Mouse (Mus musculus): ENCODE data around the gene Atg16l2. TPM values are rescaled to one million over a fixed set of nuclear protein-coding genes. Genes with fewer than 3 reads are reported as not detected.

The Atg16l2 gene
- polyA plus RNA-seq, 1 experiment from 2014 or later = 13.7 TPM

GRCm38 (mm10) chr7:101284504-101284903 is 17.5 kb downstream of the Atg16l2 start:
- Histone ChIP-seq H3K9ac (ENCODE audit: low read depth, low read length) (no peak overlapping the region), H3K4me3 (ENCODE audit: low read depth, low read length) (no peak overlapping the region), H3K36me3 (ENCODE audit: control insufficient read depth, insufficient read depth, low read length) (peaks cover 2% of the 10 kb centered on the region; the same call in 1 of the 2 replicates), H3K9me3 (replicated peaks; ENCODE audit: control insufficient read depth, low read length) (no peaks in the 10 kb centered on the region), H3K4me2 (no peak overlapping the region), H3K27ac (ENCODE audit: low read depth, low read length) (no peak overlapping the region), H3K27me3 (ENCODE audit: control insufficient read depth, insufficient read depth, low read length) (no peaks in the 10 kb centered on the region), H3K4me1 (ENCODE audit: control insufficient read depth, insufficient read depth, low read length) (no peaks in the 10 kb centered on the region)
- no peak for ATAC-seq (replicated peaks; ENCODE audit: insufficient number of reproducible peaks, low FRiP score, low TSS enrichment)
- WGBS (ENCODE audit: insufficient replicate concordance) = 81% methylated on average over 1 of the region's 1 CpGs

- Histone ChIP-seq H3K36me3 (ENCODE audit: control insufficient read depth, insufficient read depth, low read length) (peaks cover 5% of the 10 kb centered on the region), H3K9me3 (replicated peaks; ENCODE audit: control insufficient read depth, low read length) (no peaks in the 10 kb centered on the region), H3K4me2 (no peak overlapping the region), H3K9ac (ENCODE audit: low read depth, low read length) (no peak overlapping the region), H3K4me3 (ENCODE audit: low read depth, low read length) (no peak overlapping the region), H3K4me1 (ENCODE audit: control insufficient read depth, insufficient read depth, low read length) (no peaks in the 10 kb centered on the region), H3K27me3 (ENCODE audit: control insufficient read depth, insufficient read depth, low read length) (no peaks in the 10 kb centered on the region), H3K27ac (ENCODE audit: low read depth, low read length) (no peak overlapping the region)
- 83% methylated on average over 3 of the region's 3 CpGs for WGBS (ENCODE audit: insufficient replicate concordance)
- no peak for ATAC-seq (replicated peaks; ENCODE audit: insufficient number of reproducible peaks, low FRiP score, low TSS enrichment)
Measured at GRCm38 (mm10) chr7:101282721-101283120, 19.3 kb downstream of the Atg16l2 start.

- H3K4me1 ChIP-seq (ENCODE audit: control insufficient read depth, insufficient read depth, low read length) = no peaks in the 10 kb centered on the region
- H3K4me3 ChIP-seq (ENCODE audit: low read depth, low read length) = no peak overlapping the region
- 74% methylated on average over 8 of the region's 8 CpGs for WGBS (ENCODE audit: insufficient replicate concordance)
- peaks cover 9% of the 10 kb centered on the region for H3K36me3 ChIP-seq (ENCODE audit: control insufficient read depth, insufficient read depth, low read length)
- no peak overlapping the region for H3K27ac ChIP-seq (ENCODE audit: low read depth, low read length)
- no peaks in the 10 kb centered on the region for H3K9me3 ChIP-seq (replicated peaks; ENCODE audit: control insufficient read depth, low read length)
- no peak overlapping the region for H3K9ac ChIP-seq (ENCODE audit: low read depth, low read length)
- no peaks in the 10 kb centered on the region for H3K27me3 ChIP-seq (ENCODE audit: control insufficient read depth, insufficient read depth, low read length)
- ATAC-seq (replicated peaks; ENCODE audit: insufficient number of reproducible peaks, low FRiP score, low TSS enrichment) = 0 out of 2 replicates have a peak, but pooled peaks have one; percentile 42
- H3K4me2 ChIP-seq = no peak overlapping the region
Measured at GRCm38 (mm10) chr7:101272466-101273160, 29.4 kb downstream of the Atg16l2 start.

GRCm38 (mm10) chr7:101271602-101272001 is 30.4 kb downstream of the Atg16l2 start:
- WGBS (ENCODE audit: insufficient replicate concordance) = 67% methylated on average over 1 of the region's 1 CpGs
- no peaks in the 10 kb centered on the region for H3K27me3 ChIP-seq (ENCODE audit: control insufficient read depth, insufficient read depth, low read length)
- ATAC-seq (replicated peaks; ENCODE audit: insufficient number of reproducible peaks, low FRiP score, low TSS enrichment) = no peak

GRCm38 (mm10) chr7:101267457-101268259 is 34.4 kb downstream of the Atg16l2 start:
- Histone ChIP-seq H3K9me3 (replicated peaks; ENCODE audit: control insufficient read depth, low read length) (no peaks in the 10 kb centered on the region), H3K27me3 (ENCODE audit: control insufficient read depth, insufficient read depth, low read length) (no peaks in the 10 kb centered on the region), H3K4me3 (ENCODE audit: low read depth, low read length) (no peak overlapping the region), H3K4me2 (no peak overlapping the region), H3K27ac (ENCODE audit: low read depth, low read length) (peak overlapping the region; percentile 38), H3K9ac (ENCODE audit: low read depth, low read length) (no peak overlapping the region), H3K36me3 (ENCODE audit: control insufficient read depth, insufficient read depth, low read length) (peaks cover 3% of the 10 kb centered on the region; the same call in 1 of the 2 replicates), H3K4me1 (ENCODE audit: control insufficient read depth, insufficient read depth, low read length) (no peaks in the 10 kb centered on the region)
- no peak for ATAC-seq (replicated peaks; ENCODE audit: insufficient number of reproducible peaks, low FRiP score, low TSS enrichment)
- 44% methylated on average over 3 of the region's 3 CpGs for WGBS (ENCODE audit: insufficient replicate concordance)

More at GRCm38 (mm10) chr7:101271602-101272001, 30.4 kb downstream of the Atg16l2 start:
- no peak overlapping the region for H3K27ac ChIP-seq (ENCODE audit: low read depth, low read length)
- H3K4me1 ChIP-seq (ENCODE audit: control insufficient read depth, insufficient read depth, low read length) = no peaks in the 10 kb centered on the region
- H3K9me3 ChIP-seq (replicated peaks; ENCODE audit: control insufficient read depth, low read length) = no peaks in the 10 kb centered on the region
- H3K4me2 ChIP-seq = no peak overlapping the region
- H3K36me3 ChIP-seq (ENCODE audit: control insufficient read depth, insufficient read depth, low read length) = peaks cover 6% of the 10 kb centered on the region
- H3K9ac ChIP-seq (ENCODE audit: low read depth, low read length) = no peak overlapping the region
- H3K4me3 ChIP-seq (ENCODE audit: low read depth, low read length) = no peak overlapping the region

GRCm38 (mm10) chr7:101263511-101263910 is 38.5 kb downstream of the Atg16l2 start:
- Histone ChIP-seq H3K27ac (ENCODE audit: low read depth, low read length) (no peak overlapping the region), H3K4me2 (no peak overlapping the region)
- no peak for ATAC-seq (replicated peaks; ENCODE audit: insufficient number of reproducible peaks, low FRiP score, low TSS enrichment)

GRCm38 (mm10) chr7:101261941-101262546 is 40.0 kb downstream of the Atg16l2 start:
- no peak overlapping the region for H3K4me2 ChIP-seq
- no peaks in the 10 kb centered on the region for H3K9me3 ChIP-seq (replicated peaks; ENCODE audit: control insufficient read depth, low read length)
- no peak overlapping the region for H3K9ac ChIP-seq (ENCODE audit: low read depth, low read length)
- WGBS (ENCODE audit: insufficient replicate concordance) = 93% methylated on average over 4 of the region's 4 CpGs
- H3K4me1 ChIP-seq (ENCODE audit: control insufficient read depth, insufficient read depth, low read length) = no peaks in the 10 kb centered on the region
- H3K4me3 ChIP-seq (ENCODE audit: low read depth, low read length) = no peak overlapping the region
- H3K27ac ChIP-seq (ENCODE audit: low read depth, low read length) = no peak overlapping the region
- ATAC-seq (replicated peaks; ENCODE audit: insufficient number of reproducible peaks, low FRiP score, low TSS enrichment) = no peak
- peaks cover 7% of the 10 kb centered on the region for H3K36me3 ChIP-seq (ENCODE audit: control insufficient read depth, insufficient read depth, low read length)
- H3K27me3 ChIP-seq (ENCODE audit: control insufficient read depth, insufficient read depth, low read length) = no peaks in the 10 kb centered on the region

More at GRCm38 (mm10) chr7:101263511-101263910, 38.5 kb downstream of the Atg16l2 start:
- peaks cover 7% of the 10 kb centered on the region for H3K36me3 ChIP-seq (ENCODE audit: control insufficient read depth, insufficient read depth, low read length)
- H3K9ac ChIP-seq (ENCODE audit: low read depth, low read length) = no peak overlapping the region
- no peaks in the 10 kb centered on the region for H3K4me1 ChIP-seq (ENCODE audit: control insufficient read depth, insufficient read depth, low read length)
- no peak overlapping the region for H3K4me3 ChIP-seq (ENCODE audit: low read depth, low read length)
- H3K27me3 ChIP-seq (ENCODE audit: control insufficient read depth, insufficient read depth, low read length) = no peaks in the 10 kb centered on the region
- H3K9me3 ChIP-seq (replicated peaks; ENCODE audit: control insufficient read depth, low read length) = no peaks in the 10 kb centered on the region

- H3K4me1 ChIP-seq (ENCODE audit: control insufficient read depth, insufficient read depth, low read length) = no peaks in the 10 kb centered on the region
- no peaks in the 10 kb centered on the region for H3K9me3 ChIP-seq (replicated peaks; ENCODE audit: control insufficient read depth, low read length)
- H3K4me2 ChIP-seq = no peak overlapping the region
- H3K27me3 ChIP-seq (ENCODE audit: control insufficient read depth, insufficient read depth, low read length) = no peaks in the 10 kb centered on the region
- no peak overlapping the region for H3K4me3 ChIP-seq (ENCODE audit: low read depth, low read length)
- peaks cover 7% of the 10 kb centered on the region for H3K36me3 ChIP-seq (ENCODE audit: control insufficient read depth, insufficient read depth, low read length)
- H3K9ac ChIP-seq (ENCODE audit: low read depth, low read length) = no peak overlapping the region
- no peak overlapping the region for H3K27ac ChIP-seq (ENCODE audit: low read depth, low read length)
- ATAC-seq (replicated peaks; ENCODE audit: insufficient number of reproducible peaks, low FRiP score, low TSS enrichment) = no peak
Measured at GRCm38 (mm10) chr7:101258482-101258881, 43.6 kb downstream of the Atg16l2 start.
